Mouse (Mus musculus): Measurements from ENCODE around the gene Hprt.
A peak's percentile ranks its signal among the peaks of the same experiment; 100 is the strongest.
"Not testable (repeated sequence)": the region's sequence is repeated elsewhere in the genome, so short reads cannot be mapped to it uniquely, and the experiment has no call there.

Gene Hprt

DNA sequence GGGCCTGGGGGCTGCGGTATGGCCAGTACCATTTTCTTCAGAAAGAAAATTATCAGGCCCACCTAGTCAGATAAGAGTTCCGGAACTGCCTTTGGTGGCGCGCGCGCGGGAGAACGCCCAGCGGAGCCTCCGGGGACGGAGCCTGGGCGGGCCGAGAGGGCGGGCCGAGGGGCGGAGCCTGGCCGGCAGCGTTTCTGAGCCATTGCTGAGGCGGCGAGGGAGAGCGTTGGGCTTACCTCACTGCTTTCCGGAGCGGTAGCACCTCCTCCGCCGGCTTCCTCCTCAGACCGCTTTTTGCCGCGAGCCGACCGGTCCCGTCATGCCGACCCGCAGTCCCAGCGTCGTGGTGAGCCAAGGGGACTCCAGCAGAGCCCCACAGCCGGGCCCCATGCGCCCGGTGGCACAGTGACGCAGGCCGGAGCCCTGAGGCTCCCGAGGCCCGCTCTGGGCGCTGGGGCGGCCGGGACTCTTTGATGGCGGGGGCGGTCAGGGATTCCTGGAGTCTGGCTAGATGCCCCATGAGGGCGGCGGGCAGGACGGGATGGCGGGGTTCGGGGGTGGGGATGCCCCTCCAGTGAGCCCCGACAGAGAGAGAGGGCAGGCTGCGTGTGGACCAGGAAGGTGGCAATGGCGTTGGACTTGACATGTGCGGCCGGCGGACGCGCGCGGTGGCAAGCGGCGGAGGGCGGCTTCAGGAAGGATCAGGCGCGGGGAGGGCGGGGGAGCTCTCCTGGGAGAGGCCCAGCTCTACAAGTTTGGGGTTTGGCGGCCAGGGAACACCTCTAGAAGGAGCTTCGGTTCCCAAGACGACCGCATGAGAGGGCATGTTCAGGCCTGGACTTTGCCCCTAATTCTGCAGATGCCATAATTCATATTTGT lies at the start of gene Hprt:
Gene Hprt (plus strand): TSS at position 233 of the 879 bp plus-strand sequence.
- DNase-seq: peak; percentile 87 to 93

DNA sequence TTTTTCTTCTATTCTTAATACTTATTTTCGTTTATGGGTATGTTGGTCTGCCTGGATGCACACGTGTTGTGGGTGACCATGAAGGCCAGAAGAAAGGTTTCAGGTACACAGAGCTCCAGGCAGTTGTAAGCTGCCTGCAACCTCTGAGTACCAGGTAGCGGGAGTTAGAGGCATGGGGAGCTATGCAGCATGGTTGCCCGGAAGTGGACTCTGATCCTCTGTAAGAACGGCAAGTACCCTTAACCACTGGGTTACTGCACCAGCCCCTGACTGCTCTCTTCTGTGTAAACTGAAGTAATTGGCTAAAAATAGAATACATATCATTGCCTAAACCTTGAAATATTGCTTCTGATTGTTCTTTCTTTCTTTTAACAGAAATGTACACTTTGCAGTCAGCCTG lies 42.4 kb upstream of the Hprt start:
- no peak for DNase-seq

DNA sequence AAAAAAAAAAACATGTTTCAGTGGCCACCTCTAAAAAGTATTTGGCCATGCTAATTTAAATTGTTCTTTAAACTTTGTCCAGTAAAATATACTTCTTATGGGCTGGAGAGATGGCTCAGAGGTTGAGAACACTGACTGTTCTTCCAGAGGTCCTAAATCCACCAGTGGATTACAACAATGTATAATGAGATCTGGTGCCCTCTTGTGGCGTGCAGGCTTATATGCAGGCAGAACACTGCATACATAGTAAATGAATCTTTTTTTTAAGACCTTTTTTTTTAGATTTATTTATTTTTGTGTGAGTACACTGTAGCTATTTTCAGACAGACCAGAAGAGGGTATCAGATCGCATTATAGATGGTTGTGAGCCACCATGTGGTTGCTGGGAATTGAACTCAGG lies 38.2 kb upstream of the Hprt start:
- peak in 1 of 2 experiments; percentile 40 for DNase-seq

DNA sequence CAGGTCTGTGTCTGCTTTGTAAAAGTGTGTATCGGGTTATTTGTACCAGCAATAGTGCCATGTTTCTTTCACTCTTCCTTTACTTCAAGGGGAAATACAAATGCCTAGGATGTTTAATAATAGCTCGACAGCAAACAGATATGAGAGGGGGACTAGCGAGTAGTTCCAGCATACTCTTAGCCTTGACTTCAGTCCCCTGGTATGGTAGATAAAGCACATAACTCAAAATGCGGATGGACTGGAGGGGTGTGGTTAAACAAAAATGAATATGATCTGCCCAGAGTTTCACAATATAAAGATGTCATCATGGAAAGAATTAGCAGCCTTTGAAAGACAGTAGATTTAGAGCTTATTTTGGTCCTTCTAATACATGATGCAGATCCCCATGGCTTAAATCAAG lies 31.0 kb upstream of the Hprt start:
- no peak for DNase-seq

DNA sequence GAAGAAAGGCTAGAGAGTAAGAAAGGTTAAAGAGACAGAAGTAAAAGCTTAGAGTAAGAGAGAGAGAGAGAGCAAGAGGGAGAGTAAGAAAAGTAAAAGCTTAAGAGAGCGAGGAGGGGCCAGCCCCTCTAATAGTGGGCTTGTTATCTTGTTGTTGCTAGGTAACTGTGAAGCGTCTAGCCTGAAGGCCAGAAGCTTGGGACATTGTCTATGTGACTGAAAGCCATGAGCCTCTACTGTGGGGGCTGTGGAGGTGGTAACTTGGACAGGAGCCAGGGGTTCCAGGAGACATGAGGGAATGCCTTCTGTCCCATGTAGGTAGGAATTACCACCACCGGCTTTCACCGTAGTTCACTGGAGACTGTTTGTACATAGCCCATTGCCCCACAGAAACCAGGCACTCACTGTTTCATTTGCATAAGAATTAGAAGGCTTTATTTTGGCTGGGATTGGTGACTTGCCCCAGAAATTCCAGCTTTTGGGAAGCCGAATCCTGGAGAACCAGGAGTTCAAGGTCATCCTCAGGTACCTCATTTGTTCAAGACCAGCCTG lies 26.3 kb upstream of the Hprt start:
- no peak for DNase-seq

DNA sequence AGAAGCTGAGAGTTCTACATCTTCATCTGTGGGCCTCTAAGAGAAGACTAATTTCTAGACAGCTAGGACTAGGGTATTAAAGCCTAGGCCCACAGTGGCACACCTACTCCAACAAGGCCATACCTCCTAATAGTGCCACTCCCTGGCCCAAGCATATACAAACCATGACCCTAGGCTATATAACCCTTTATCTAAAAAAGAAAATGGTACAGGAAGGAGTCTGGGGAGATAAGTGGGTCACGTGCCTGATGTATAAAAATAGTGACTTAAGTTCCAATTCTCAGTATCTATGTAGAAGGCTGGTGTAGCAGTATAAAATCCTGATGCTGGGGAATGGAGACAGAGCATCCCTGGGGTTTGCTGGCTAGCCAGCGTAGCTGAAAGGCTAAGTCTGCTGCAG lies 22.8 kb upstream of the Hprt start:
- no peak for DNase-seq

DNA sequence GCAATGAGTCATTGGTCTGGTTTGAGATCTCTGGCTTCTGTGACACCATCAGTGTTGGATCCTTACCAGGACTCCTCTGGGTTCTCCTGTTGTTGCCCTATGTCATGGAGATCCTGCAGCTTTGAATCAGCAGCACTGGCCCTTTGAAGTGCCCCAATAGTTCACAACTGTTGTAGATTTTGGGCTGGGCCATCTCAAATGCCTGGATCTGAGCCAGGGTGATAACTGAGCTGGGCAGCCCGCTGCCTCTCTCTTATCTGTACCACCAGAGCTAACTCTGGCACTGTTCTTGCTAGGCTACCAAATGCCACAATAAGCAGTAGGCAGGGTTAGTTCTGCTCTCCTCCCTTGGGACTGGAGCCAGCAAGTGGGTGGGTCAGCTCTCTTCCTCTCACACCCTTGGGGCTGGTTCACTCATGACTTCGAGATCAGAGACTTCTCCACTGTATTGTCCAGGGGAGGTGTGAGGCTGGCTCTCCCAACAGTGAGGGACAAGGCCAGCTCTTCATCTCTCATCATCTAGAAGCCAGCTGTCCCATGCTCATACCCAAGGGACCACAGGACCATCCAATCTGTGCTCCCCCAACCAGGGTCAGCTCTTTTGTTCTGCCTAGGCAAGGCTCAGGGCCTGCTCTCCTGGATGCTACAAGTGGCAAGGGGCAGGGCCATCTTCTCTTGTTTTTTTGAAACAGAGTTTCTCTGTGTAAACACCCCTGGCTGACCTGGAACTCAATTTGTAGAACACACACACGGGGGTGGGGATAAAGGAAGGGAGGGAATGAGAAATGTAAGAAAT lies 16.5 kb upstream of the Hprt start:
- peak in 1 of 2 experiments; percentile 3 for DNase-seq

DNA sequence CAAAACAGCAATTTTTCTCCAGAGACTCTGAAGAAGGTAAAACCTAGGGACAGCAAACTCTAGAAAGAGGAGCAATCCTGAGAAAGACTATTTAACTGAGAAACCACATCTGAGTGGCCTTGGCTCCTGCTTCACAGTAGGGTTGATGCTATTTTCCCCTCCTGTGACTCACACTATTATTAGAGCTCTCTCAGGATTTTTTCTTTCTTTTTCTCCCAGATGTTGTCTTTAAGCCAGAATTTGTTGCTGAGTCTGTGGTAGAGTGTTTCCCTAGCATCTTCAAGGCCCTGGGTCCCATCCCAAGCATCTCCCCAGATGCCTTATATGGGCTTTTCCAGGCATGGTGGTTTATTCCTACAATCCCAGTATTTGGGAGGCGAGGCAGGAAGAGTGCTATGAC lies 15.8 kb upstream of the Hprt start:
- DNase-seq: no peak

DNA sequence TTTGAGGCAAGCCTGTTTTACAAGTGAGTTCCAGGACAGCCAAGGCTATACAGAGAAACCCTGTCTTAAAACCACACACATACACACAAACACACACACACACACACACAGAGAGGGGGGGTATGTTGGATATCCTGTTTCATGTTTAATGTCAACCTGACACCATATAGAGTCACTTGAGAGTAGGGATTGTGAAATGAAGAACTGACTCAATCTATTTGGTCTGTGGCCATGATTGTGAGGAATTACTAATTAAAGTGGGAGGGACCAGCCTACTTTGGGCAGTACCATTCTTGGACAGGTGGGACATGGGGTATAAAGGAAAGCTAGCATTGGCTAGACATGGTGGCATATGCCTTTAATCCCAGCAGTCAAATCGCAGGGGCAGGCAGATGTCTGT lies 15.3 kb upstream of the Hprt start:
- no peak for DNase-seq

DNA sequence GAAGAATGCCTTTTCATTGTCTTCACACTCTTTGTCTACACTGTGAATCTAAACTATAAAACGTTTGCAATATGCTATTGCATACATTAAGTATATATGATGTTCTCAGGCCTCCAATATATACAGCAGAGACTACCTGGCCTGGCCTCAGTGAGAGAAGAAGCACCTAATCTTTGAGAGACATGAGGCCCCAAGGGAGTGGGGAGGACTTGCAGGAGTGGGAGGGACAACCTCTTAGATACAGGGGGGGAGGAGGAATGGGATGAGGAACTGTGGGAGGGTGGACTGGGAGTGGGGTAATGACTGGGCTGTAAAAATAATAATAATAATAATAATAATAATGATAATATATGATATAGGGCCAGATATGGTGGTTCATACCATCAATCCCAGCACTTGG lies 9.4 kb upstream of the Hprt start:
- no peak for DNase-seq

DNA sequence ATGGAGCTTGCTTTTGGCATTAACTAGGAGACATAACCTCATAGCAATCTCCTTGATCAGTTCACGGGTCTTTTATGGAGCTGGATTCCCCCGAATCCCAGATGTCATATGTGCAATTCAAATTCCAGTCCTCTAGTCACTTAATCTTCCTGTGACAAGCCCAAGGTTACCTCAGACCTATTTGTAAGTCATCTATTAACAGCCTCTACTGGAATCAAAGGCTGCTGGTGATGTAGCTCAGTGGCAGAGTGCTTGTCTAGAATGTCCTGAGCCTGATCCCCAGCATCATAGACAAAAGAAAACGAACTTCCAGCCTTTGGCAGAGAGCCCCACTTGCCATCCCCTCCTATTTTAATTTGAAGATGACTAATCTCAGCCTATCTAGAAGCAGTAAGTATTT lies 6.6 kb upstream of the Hprt start:
- no peak for DNase-seq

DNA sequence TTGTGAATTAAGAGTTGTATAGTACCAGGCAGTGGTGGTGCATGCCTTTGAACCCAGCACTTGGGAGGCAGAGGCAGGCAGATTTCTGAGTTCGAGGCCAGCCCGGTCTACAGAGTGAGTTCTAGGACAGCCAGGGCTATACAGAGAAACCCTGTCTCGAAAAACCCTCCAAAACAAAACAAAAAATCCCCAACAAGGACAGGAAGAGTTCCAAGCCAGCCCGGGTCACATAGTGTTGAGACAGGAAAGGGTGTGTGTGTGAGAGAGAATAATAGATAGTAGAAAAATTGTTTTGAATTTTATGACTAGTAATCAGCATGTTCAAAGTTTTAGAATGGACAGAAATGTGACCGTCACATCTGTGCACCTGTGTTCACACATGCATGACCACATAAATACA lies 6.8 kb downstream of the Hprt start:
- not testable (repeated sequence) for DNase-seq

DNA sequence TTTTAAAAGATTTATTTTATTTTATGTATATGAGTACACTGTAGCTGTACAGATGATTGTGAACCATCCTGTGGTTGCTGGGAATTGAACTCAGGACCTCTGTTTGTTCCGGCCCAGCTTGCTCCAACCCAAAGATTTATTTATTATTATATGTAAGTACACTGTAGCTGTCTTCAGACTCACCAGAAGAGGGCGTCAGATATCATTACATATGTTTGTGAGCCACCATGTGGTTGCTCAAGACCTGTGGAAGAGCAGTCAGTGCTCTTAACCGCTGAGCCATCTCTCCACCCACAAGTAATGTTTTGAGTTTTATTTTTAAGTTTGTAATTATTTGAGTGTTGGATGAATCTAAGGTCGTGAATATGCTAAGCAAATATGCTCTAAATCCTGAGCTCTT lies 16.9 kb downstream of the Hprt start:
- not testable (repeated sequence) for DNase-seq

DNA sequence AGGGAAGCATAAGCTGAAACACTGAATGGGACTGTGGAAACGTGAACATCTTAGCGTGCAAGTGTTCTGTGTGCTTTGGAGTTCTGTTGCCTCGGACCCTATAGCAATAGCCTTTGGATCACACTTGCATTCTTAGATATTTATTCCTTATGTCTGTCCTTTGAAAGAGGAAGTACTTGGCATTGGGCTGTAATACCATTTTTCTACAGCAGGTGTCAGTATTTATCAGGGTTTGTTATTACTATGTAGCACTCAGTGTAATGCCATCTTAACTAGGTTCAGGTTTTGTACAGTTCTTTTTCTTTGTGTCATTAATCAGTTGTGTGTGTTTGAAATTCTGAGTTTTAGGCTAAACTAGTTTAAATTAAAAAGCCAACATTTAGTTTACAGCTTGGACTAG lies 18.1 kb downstream of the Hprt start:
- no peak for DNase-seq

DNA sequence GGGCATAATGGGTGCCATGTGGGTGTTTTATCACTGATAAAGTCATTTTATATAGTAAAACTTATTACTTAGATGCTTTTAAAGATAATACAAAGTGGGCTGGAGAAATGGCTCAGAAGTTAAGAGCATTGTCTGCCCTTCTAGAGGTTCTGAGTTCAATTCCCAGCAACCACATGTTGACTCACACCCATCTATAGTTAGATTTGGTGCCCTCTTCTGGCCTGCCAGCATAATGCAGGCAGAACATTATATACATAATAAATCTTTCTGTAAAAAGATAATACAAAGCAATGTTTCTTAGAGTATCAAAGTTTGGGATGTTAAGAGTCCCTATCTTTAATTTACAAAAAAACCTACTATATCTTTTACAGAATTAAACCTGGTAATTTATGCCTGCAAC lies 27.6 kb downstream of the Hprt start:
- DNase-seq: peak in 1 of 2 experiments; percentile 33

DNA sequence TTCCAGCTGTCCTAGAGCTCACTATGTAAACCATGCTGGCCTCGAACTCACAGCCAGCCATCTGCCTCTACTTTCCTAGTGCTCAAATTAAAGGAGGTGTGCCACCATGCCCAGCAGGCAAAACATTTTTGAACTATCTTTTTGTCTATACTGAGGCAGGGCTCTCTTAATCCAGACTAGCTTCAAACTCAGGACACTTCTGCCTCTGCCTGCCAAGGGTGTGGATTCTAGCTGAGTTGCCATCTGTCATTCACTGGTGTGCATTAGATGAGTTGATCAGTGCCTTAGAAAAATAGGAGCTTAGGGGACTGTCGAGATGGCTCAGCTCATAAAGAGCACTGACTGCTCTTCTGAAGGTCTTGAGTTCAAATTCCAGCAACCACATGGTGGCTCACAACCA lies 35.1 kb downstream of the Hprt start:
- no peak for DNase-seq

DNA sequence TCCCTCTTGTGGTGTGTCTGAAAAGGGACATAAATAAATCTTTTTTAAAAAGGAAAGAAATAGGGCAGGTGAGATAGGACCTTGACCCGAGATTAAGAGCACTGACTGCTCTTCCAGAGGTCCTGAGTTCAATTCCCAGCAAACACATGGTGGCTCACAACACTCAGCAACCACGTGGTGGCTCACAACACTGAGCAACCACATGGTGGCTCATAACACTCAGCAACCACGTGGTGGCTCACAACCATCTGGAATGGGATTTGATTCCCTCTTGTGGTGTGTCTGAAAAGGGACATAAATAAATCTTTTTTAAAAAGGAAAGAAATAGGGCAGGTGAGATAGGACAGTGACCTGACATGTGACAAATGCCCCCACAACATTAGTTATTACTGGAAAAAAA lies 36.3 kb downstream of the Hprt start:
- DNase-seq: peak; percentile 19 to 45

DNA sequence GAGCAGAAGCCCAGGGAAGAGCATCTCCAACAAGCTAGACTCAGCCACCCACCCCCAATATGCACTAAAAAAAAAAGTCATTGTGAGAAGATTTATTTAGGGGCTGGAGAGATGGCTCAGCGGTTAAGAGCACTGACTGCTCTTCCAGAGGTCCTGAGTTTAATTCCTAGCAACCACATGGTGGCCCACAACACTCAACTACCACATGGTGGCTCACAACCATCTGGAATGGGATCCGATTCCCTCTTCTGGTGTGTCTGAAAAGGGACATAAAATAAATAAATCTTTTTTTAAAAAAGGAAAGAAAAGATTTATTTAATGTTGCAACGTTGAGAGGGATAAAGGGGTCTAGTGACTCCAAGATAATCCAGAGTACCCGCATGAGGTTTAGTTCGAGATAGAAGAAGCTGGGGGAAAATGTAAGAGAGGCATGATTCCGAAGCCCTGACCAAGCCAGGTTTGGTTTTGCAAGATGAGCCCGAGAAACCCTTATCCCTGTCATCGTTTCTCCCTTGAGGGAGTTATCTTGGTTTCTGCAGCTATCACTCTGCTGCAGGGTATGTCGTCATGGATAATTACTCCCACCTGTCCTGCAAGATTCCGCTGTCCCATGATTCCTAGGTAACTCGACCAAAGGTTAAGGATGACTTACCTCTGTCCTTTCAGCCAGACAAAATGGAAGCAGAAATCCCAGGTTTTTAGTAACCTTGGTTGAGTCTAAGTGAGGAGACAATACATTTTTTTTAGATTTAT lies 37.7 kb downstream of the Hprt start:
- no peak for DNase-seq

DNA sequence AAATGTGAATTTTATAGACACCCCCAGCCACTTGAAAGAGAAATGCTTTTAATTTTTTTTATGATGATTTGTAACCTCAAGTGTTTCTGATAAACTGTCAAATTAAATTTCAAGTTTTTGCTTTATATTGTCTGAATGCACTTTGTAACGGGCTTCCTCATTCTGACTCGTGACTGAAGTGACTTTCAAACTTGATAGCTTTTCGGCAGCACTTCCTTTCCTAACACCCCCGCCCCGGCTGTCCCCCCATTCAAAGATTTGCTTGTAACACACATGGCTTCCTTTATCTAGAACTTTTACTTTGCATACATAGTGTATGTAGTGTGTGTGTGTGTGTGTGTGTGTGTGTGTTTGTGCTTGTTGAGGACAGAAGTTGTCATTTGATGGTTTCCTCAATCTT lies 41.6 kb downstream of the Hprt start:
- DNase-seq: no peak

DNA sequence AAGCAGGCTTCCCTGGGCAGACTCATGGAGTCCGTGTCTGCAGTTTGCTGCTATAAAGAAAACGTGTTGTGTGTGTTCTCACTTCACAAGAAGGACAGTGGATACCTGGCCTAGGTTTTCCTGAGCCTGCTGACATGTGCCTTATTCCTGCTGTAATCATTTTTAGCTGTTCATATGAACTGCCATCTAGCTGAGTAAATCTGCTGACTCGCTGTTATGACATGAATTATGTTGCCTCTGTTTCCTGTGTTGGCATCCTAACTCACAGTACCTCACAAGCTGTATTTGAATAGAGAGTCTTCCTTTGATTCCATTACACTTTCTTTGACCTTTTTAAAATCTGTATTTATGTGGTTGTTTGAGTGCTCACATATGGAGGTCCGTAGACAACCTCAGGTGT lies 50.3 kb downstream of the Hprt start:
- no peak for DNase-seq

DNA sequence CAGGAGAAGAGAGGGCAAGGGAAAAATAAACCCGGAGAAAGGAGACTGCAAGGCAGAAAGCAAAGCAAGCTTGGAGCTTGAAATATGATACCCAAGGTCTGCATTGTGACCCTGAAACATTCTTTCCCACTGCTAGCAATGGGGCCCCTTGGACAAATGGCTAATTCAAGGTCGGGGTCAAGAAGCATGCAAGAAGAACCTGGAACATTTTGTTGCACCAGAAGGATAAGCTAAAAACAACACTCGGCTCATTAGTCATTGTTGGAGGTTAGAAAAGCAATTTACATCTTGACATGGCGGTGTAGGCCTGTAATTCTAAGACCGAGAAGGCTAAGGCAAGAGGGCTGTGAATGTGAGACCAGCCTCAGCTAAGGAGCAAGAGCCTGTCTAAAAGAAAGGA lies 51.7 kb downstream of the Hprt start:
- peak in 1 of 2 experiments; percentile 41 for DNase-seq

DNA sequence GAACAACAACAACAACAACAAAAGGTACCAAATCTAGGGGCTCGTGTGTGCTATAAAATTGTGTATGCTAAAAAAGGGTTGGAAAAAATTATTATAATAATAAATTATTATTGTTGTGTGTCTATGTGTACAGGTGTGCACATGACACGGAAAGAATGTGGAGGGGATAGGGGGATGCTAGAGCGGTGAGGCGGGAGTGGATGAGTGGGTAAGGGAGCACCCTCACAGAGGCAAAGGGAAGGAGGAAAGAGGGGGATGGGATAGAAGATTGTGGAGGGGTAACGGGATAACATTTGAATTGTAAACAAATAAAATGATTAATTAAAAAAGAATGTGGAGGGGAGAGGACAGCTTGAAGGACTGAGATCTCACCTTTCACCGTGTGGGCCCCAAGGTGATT lies 52.2 kb downstream of the Hprt start:
- no peak for DNase-seq

DNA sequence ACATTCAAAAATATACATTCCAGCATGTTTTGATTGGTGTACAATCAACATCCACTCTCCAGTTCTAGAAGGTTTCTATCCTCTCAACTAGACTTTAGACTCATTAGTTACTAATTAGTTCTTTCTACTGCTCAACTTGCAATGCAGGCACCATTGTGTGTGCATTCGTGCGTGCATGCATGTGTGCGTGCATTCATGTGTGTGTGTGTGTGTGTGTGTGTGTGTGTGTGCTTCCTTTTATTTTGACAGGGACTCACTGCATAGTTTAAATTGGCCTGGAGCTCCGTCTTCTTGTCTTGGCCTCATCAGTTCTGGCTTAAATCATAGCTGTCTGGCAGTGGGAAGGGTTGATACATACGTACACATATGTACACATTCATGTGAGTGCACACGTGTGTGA lies 53.1 kb downstream of the Hprt start:
- no peak for DNase-seq

All from kidney, postnatal 25 days (tissue).